Mouse (Mus musculus) liver, adult 2 months (tissue): ENCODE data around the gene Polr3h. TPM values are rescaled to one million over a fixed set of nuclear protein-coding genes. Genes with fewer than 3 reads are reported as not detected.

Experiments
- DNase-seq: peaks from one replicate; pipeline ENCODE4 v3.0.0-alpha.2; 2011; ENCODE audit warnings: low read depth, low spot score; ENCODE audit errors: extremely low read depth
- H3K27ac ChIP-seq: fragments of 200-500 bp; replicated peaks from 2 replicates; pipeline ENCODE4 v1.5.1; 2012; ENCODE audit warnings: low read depth, mild to moderate bottlenecking, control low read depth, inconsistent platforms, low read length; ENCODE audit not compliant: insufficient read depth
- H3K27me3 ChIP-seq: fragments of 200-500 bp; 2 replicates; pipeline ENCODE4 v1.6.1; 2012; ENCODE audit warnings: mild to moderate bottlenecking, moderate library complexity, low read length, inconsistent platforms; ENCODE audit not compliant: control insufficient read depth, insufficient read depth
- H3K36me3 ChIP-seq: fragments of 200-500 bp; 2 replicates; pipeline ENCODE4 v1.6.1; 2012; ENCODE audit warnings: low read length, inconsistent platforms; ENCODE audit not compliant: control insufficient read depth, insufficient read depth
- H3K4me1 ChIP-seq: fragments of 200-500 bp; 2 replicates; pipeline ENCODE4 v1.6.1; 2011; ENCODE audit warnings: low read length; ENCODE audit not compliant: control insufficient read depth, insufficient read depth
- H3K4me3 ChIP-seq: fragments of 200-500 bp; 2 replicates; pipeline ENCODE4 v1.5.1; 2011; ENCODE audit warnings: low read depth, mild to moderate bottlenecking, control low read depth, low read length, moderate library complexity; ENCODE audit not compliant: insufficient read depth
- H3K79me2 ChIP-seq: fragments of 200-500 bp; 2 replicates; pipeline ENCODE4 v1.6.1; 2012; ENCODE audit warnings: inconsistent platforms, mild to moderate bottlenecking, low read length, moderate library complexity; ENCODE audit not compliant: control insufficient read depth, insufficient read depth
- H3K9ac ChIP-seq: fragments of 200-500 bp; 2 replicates; pipeline ENCODE4 v1.6.1; 2012; ENCODE audit warnings: low read depth, mild to moderate bottlenecking, control low read depth, inconsistent platforms, low read length
- CTCF ChIP-seq: fragments of 200-500 bp; IDR thresholded peaks from 2 replicates; pipeline ENCODE4 v1.5.1; 2011; ENCODE audit warnings: low read depth, low read length, control low read depth
- POLR2A ChIP-seq: fragments of 200-500 bp; IDR thresholded peaks from 2 replicates; pipeline ENCODE4 v1.6.1; 2011; ENCODE audit warnings: low read length, control low read depth; ENCODE audit not compliant: insufficient read depth; ENCODE audit errors: extremely low read depth
- WGBS: fragments of 180-500 bp; shearing (Covaris S2); methylation state at CpG from one replicate; pipeline ENCODE4 v1.1.7; 2018; 5-methylcytosine and 5-hydroxymethylcytosine counted together
- polyA plus RNA-seq: library from polyadenylated mRNA; depleted of rRNA; stranded (reverse); fragments of >200 nt; gene quantifications from 2 replicates; pipeline ENCODE4 v1.2.3, GENCODE M21; 2012
- total RNA-seq: library from RNA; depleted of rRNA; stranded (reverse); fragments of >200 nt; gene quantifications from 2 replicates; pipeline ENCODE4 v1.2.3, GENCODE M21; 2014

The Polr3h gene
- total and polyA plus RNA-seq, 2 experiments: 6.4 to 8.3 TPM

DNA sequence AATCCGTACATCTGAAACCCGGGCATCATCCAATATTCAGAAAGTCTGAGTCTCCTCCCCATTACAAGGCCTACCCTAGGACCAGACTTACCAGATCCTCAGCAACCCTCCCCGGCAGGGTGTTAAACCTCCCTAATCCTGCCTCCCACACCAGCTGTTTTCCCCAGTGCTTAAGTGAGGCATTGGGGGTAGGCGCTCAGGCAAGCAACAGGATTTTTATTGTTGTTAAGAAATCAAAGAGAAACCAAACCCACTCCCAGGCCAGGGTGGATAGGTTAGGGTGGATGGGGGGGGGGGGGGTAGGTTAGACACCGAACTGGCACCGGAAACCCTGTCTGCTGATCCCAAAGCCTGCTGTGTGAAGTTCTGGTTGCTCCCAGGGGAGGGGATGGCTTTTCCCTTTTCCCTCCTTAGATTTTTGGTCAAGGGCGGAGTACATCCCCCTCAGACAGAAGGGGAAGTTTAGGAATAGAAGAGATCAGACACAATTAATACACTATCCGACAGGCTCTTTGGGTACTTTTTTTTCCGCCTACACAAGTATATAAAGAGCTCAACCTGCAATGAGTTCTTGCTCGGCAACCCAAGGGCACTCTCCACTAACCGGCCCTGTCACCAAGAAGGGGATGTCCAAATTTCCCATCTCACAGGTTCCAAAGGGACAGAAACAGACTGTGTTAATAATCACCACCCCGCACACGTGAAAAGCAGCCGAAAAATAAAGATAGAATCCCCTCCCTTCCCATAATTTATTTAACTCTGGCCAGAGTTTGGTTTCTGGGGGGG lies 68.9 kb downstream of the Polr3h start:
- H3K4me3 ChIP-seq: peak overlapping the region; percentile 90
- no peak for TF ChIP-seq POLR2A
- TF ChIP-seq CTCF: no peak
- H3K36me3 ChIP-seq: peaks cover 3% of the 10 kb centered on the region; the same call in 1 of the 2 replicates
- H3K27ac ChIP-seq: peak overlapping the region; percentile 95
- under 1% methylated on average over 14 of the region's 14 CpGs for WGBS
- H3K27me3 ChIP-seq: no peaks in the 10 kb centered on the region
- H3K4me1 ChIP-seq: peaks cover 13% of the 10 kb centered on the region
- no peak for DNase-seq
- peaks cover 27% of the 10 kb centered on the region for H3K79me2 ChIP-seq
- H3K9ac ChIP-seq: peak overlapping the region; percentile 97

DNA sequence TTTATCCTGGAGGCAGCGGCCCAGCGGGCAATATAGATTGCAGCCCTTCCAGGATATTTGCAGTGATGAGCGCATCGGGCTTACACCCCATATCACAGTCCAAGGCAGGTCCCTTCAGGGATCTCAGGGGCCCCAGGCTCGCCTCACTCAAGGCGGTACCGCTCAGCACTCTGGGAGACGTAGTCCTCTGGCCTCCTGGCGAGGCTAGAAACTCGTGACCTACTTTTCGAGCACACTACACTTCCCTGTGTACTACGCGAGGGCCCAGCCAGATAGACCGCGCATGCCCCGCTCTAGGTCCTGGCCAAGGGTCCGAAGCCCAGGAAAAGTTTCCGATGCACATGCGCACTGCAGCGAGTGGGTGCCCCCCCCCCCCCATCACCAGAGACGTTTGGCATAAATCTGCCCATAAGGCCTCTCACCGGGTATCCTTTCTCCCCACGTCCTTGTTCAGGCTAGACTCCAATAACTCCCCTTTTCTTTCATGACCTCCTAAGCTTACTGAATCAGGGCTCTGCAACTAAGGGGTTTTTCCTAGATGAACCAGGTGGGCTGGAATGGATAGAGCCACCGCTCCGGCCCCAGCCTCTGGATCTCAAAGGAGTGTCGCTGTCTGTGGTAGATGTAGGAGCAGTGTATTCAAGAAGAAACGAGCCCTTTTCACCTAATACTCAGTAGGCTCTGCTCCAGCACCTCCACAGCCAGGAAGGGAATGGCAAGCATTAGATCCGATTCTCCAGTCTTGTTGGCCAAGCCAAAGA lies 69.8 kb downstream of the Polr3h start:
- TF ChIP-seq POLR2A: no peak
- no peak for TF ChIP-seq CTCF
- Histone ChIP-seq H3K4me1 (peaks cover 21% of the 10 kb centered on the region), H3K9ac (peak overlapping the region; percentile 97), H3K27ac (peak overlapping the region; percentile 95), H3K27me3 (no peaks in the 10 kb centered on the region), H3K4me3 (peak overlapping the region; percentile 90), H3K36me3 (peaks cover 13% of the 10 kb centered on the region; the same call in 1 of the 2 replicates), H3K79me2 (peaks cover 37% of the 10 kb centered on the region)
- peak; percentile 91 for DNase-seq
- WGBS: under 1% methylated on average over 28 of the region's 28 CpGs

DNA sequence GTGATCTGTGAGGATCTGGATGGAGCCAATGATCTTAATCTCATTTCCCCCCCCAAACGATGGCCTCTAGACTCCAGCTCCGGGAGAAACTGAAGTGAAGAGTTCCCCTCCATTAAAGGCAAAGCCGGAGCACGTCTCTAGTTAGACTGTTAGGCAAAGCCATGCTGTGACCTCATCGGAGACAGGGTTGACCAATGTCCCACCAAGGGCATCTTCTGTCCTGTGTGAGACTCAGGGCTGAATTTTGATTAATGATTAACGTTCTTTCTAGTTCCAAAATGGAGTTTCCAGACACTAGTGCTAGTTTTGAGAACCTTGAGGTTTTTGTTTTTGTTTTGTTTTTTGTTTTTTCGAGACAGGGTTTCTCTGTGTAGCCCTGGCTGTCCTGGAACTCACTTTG lies 73.0 kb downstream of the Polr3h start:
- TF ChIP-seq POLR2A: no peak
- TF ChIP-seq CTCF: no peak
- Histone ChIP-seq H3K27me3 (no peaks in the 10 kb centered on the region), H3K4me1 (peaks cover 30% of the 10 kb centered on the region), H3K4me3 (no peak overlapping the region), H3K27ac (peak overlapping the region; percentile 87), H3K36me3 (peaks cover 30% of the 10 kb centered on the region), H3K79me2 (peaks cover 48% of the 10 kb centered on the region), H3K9ac (peak overlapping the region; percentile 44)
- DNase-seq: peak; percentile 94
- 24% methylated on average over 7 of the region's 7 CpGs for WGBS

DNA sequence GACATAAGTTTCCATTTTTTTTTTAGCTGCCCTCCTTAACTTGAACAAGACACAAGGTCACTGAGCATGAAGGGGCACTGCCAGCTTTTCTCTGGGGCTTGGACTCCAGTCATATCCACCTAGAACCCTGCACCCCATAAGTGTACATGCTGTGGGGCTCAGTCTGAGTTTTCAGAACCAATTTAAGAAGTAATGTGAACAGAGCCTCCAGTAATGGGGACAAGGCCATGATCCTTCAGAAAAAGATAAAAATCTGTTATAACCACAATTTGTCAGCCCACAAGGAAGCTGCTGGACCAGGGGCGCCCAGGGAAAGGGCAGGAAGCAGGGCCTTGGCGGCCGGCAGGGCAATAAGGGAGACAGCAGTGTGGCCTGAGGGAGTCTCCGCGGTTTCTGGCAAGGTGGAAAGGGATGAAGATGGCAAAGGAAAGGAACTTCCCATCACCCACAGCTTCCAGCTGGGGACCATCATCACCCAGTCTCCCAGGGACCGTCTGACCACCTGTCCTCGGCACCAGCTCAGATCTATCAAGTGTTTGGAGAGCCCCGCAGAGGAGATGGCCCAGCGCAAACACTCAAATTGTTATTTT lies 73.5 kb downstream of the Polr3h start:
- Histone ChIP-seq H3K4me3 (no peak overlapping the region), H3K27ac (peak overlapping the region; percentile 64), H3K36me3 (peaks cover 33% of the 10 kb centered on the region), H3K79me2 (peaks cover 42% of the 10 kb centered on the region), H3K27me3 (no peaks in the 10 kb centered on the region), H3K9ac (peak overlapping the region; percentile 44), H3K4me1 (peaks cover 35% of the 10 kb centered on the region)
- no peak for DNase-seq
- TF ChIP-seq CTCF: no peak
- no peak for TF ChIP-seq POLR2A
- WGBS: 60% methylated on average over 9 of the region's 9 CpGs

DNA sequence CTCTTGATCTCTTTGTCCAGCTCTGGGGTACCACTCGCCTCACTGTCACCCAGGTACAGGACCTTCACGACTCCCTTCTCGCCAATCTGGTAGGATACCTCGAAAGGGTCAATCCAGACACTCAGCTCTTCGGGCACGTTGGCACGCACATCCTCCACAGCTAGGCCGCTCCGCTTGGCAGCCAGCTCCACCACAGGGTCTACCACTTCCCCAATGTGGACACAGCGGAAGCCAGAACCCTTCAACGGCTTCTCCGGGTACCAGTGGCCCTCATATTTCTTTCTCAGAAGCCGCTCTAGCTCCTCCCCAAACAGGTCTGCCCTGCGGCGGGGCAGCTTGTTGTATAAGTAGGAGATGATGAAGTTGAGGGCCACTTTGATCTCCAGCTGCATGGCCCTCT lies 74.7 kb downstream of the Polr3h start:
- Histone ChIP-seq H3K4me3 (no peak overlapping the region), H3K36me3 (peaks cover 35% of the 10 kb centered on the region), H3K27ac (peak overlapping the region; percentile 17; the same call in 1 of the 2 replicates), H3K9ac (peak overlapping the region; percentile 36), H3K27me3 (no peaks in the 10 kb centered on the region), H3K79me2 (peaks cover 32% of the 10 kb centered on the region), H3K4me1 (peaks cover 45% of the 10 kb centered on the region)
- TF ChIP-seq POLR2A (no peak), CTCF (no peak)
- WGBS: 91% methylated on average over 15 of the region's 15 CpGs
- DNase-seq: no peak

DNA sequence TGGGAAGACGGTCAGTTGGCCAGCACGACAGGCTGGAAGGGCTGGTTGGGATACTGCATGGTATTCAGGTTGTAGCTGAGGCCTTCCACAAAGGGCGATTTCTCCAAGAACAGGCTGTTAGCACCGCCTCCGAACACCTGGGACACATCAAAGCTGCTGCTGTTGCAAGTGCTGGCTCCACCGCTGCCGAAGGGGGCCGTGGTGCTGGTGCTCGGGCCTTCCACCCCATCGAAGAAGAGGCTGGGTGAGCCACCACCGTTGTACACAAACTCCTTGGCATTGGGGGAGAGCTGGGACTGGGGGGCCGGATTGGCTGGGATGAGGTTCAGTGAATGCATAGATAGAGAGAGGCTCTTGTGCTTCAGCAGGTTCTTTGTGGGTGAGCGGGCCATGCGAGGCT lies 75.3 kb downstream of the Polr3h start:
- peaks cover 49% of the 10 kb centered on the region for H3K4me1 ChIP-seq
- no peak overlapping the region; the same call in 1 of the 2 replicates for H3K27ac ChIP-seq
- H3K27me3 ChIP-seq: no peaks in the 10 kb centered on the region
- 80% methylated on average over 14 of the region's 14 CpGs for WGBS
- peaks cover 35% of the 10 kb centered on the region for H3K36me3 ChIP-seq
- no peak for DNase-seq
- peaks cover 31% of the 10 kb centered on the region for H3K79me2 ChIP-seq
- H3K9ac ChIP-seq: peak overlapping the region; percentile 36
- TF ChIP-seq POLR2A (no peak), CTCF (no peak)
- no peak overlapping the region for H3K4me3 ChIP-seq
